Mouse (Mus musculus) urinary bladder, postnatal 10 days (tissue): ENCODE data around the gene Btg2.

ENCODE experiments used
- DNase-seq: peaks from one replicate; pipeline ENCODE4 v3.0.0; 2022; ENCODE audit warnings: low spot score

Gene Btg2

GRCm38 (mm10) chr1:134078061-134078795 is 692 bp downstream of the Btg2 start:
- no peak for DNase-seq

GRCm38 (mm10) chr1:134077389-134078060 is 1.4 kb downstream of the Btg2 start:
- no peak for DNase-seq

- no peak for DNase-seq
These were observed 2.1 kb downstream of the Btg2 start for GRCm38 (mm10) chr1:134076789-134077188.

GRCm38 (mm10) chr1:134075532-134075931 is 3.4 kb downstream of the Btg2 start:
- no peak for DNase-seq

- no peak for DNase-seq
These were observed 4.3 kb downstream of the Btg2 start for GRCm38 (mm10) chr1:134074606-134075005.

GRCm38 (mm10) chr1:134074184-134074583 is 4.7 kb downstream of the Btg2 start:
- DNase-seq: no peak

- no peak for DNase-seq
These were observed 5.3 kb downstream of the Btg2 start for GRCm38 (mm10) chr1:134073658-134074057.

- no peak for DNase-seq
These were observed 5.8 kb downstream of the Btg2 start for GRCm38 (mm10) chr1:134073061-134073564.

- DNase-seq: no peak
These were observed 7.4 kb downstream of the Btg2 start for GRCm38 (mm10) chr1:134071411-134072018.

GRCm38 (mm10) chr1:134070099-134070669 is 8.7 kb downstream of the Btg2 start:
- DNase-seq: no peak

GRCm38 (mm10) chr1:134067143-134067619 is 11.7 kb downstream of the Btg2 start:
- DNase-seq: no peak

GRCm38 (mm10) chr1:134066554-134066953 is 12.4 kb downstream of the Btg2 start:
- DNase-seq: no peak

- no peak for DNase-seq
These were observed 13.6 kb downstream of the Btg2 start for GRCm38 (mm10) chr1:134065241-134065809.

- DNase-seq: no peak
These were observed 14.6 kb downstream of the Btg2 start for GRCm38 (mm10) chr1:134064296-134064831.

- no peak for DNase-seq
These were observed 15.2 kb downstream of the Btg2 start for GRCm38 (mm10) chr1:134063773-134064125.

- DNase-seq: no peak
These were observed 15.7 kb downstream of the Btg2 start for GRCm38 (mm10) chr1:134063086-134063772.

GRCm38 (mm10) chr1:134062411-134063085 is 16.4 kb downstream of the Btg2 start:
- DNase-seq: no peak

GRCm38 (mm10) chr1:134061915-134062314 is 17.0 kb downstream of the Btg2 start:
- DNase-seq: no peak

- peak; percentile 62 for DNase-seq
These were observed 17.9 kb downstream of the Btg2 start for GRCm38 (mm10) chr1:134060849-134061569.
